Mouse (Mus musculus): ENCODE results near the gene Tmem217. TPM values are rescaled to one million over a fixed set of nuclear protein-coding genes. Genes with fewer than 3 reads are reported as not detected.
"Not testable (repeated sequence)": the region's sequence is repeated elsewhere in the genome, so short reads cannot be mapped to it uniquely, and the experiment has no call there.

Gene Tmem217
- polyA plus RNA-seq, 1 experiment from 2014 or later = 1.2 TPM

- H3K9ac ChIP-seq; H3K27ac ChIP-seq; H3K4me2 ChIP-seq; H3K9me3 ChIP-seq (replicated peaks); H3K4me1 ChIP-seq; H3K36me3 ChIP-seq; H3K4me3 ChIP-seq (replicated peaks); ATAC-seq (replicated peaks; ENCODE audit: low FRiP score); H3K27me3 ChIP-seq: not testable (repeated sequence)
- 89% methylated on average over 5 of the region's 5 CpGs for WGBS
Measured at GRCm38 (mm10) chr17:29518665-29519064, 33.5 kb downstream of the Tmem217 start.

- 2% methylated on average over 11 of the region's 11 CpGs for WGBS
- Histone ChIP-seq H3K9me3 (replicated peaks) (no peaks in the 10 kb centered on the region), H3K36me3 (no peaks in the 10 kb centered on the region), H3K27me3 (no peaks in the 10 kb centered on the region), H3K9ac (no peak overlapping the region), H3K4me2 (no peak overlapping the region), H3K4me3 (replicated peaks) (no peak overlapping the region), H3K27ac (no peak overlapping the region), H3K4me1 (peaks cover 9% of the 10 kb centered on the region; the same call in 1 of the 2 replicates)
- ATAC-seq (replicated peaks; ENCODE audit: low FRiP score) = peak; percentile 34; the same call in 1 of the 2 replicates
Measured at GRCm38 (mm10) chr17:29514435-29514834, 37.8 kb downstream of the Tmem217 start.

- no peak overlapping the region for H3K4me3 ChIP-seq (replicated peaks)
- no peak overlapping the region for H3K27ac ChIP-seq
- no peaks in the 10 kb centered on the region for H3K27me3 ChIP-seq
- peak; percentile 70 for ATAC-seq (replicated peaks; ENCODE audit: low FRiP score)
- 28% methylated on average over 13 of the region's 13 CpGs for WGBS
- H3K9me3 ChIP-seq (replicated peaks) = no peaks in the 10 kb centered on the region
- no peaks in the 10 kb centered on the region for H3K36me3 ChIP-seq
- H3K9ac ChIP-seq = no peak overlapping the region
- peaks cover 9% of the 10 kb centered on the region; the same call in 1 of the 2 replicates for H3K4me1 ChIP-seq
- no peak overlapping the region for H3K4me2 ChIP-seq
Measured at GRCm38 (mm10) chr17:29513044-29513730, 39.0 kb downstream of the Tmem217 start.

GRCm38 (mm10) chr17:29510691-29511090 is 41.5 kb downstream of the Tmem217 start:
- no peak for ATAC-seq (replicated peaks; ENCODE audit: low FRiP score)
- no peaks in the 10 kb centered on the region for H3K27me3 ChIP-seq
- no peaks in the 10 kb centered on the region for H3K36me3 ChIP-seq
- no peak overlapping the region for H3K27ac ChIP-seq
- no peaks in the 10 kb centered on the region for H3K9me3 ChIP-seq (replicated peaks)
- 54% methylated on average over 8 of the region's 8 CpGs for WGBS
- no peak overlapping the region for H3K9ac ChIP-seq
- peaks cover 9% of the 10 kb centered on the region; the same call in 1 of the 2 replicates for H3K4me1 ChIP-seq
- H3K4me3 ChIP-seq (replicated peaks) = no peak overlapping the region
- H3K4me2 ChIP-seq = no peak overlapping the region

GRCm38 (mm10) chr17:29508927-29509608 is 43.1 kb downstream of the Tmem217 start:
- no peak overlapping the region for H3K9ac ChIP-seq
- H3K27me3 ChIP-seq = no peaks in the 10 kb centered on the region
- no peak overlapping the region for H3K4me3 ChIP-seq (replicated peaks)
- H3K36me3 ChIP-seq = no peaks in the 10 kb centered on the region
- peaks cover 6% of the 10 kb centered on the region; the same call in 1 of the 2 replicates for H3K4me1 ChIP-seq
- no peak overlapping the region for H3K27ac ChIP-seq
- H3K4me2 ChIP-seq = no peak overlapping the region
- no peak for ATAC-seq (replicated peaks; ENCODE audit: low FRiP score)
- WGBS = 79% methylated on average over 12 of the region's 12 CpGs
- no peaks in the 10 kb centered on the region for H3K9me3 ChIP-seq (replicated peaks)

GRCm38 (mm10) chr17:29503700-29504099 is 48.5 kb downstream of the Tmem217 start:
- Histone ChIP-seq H3K4me3 (replicated peaks) (no peak overlapping the region), H3K4me1 (peaks cover 12% of the 10 kb centered on the region), H3K9me3 (replicated peaks) (no peaks in the 10 kb centered on the region), H3K27ac (no peak overlapping the region), H3K27me3 (no peaks in the 10 kb centered on the region), H3K4me2 (no peak overlapping the region; the same call in 1 of the 2 replicates), H3K36me3 (no peaks in the 10 kb centered on the region), H3K9ac (no peak overlapping the region)
- WGBS = 81% methylated on average over 5 of the region's 5 CpGs
- ATAC-seq (replicated peaks; ENCODE audit: low FRiP score) = no peak

- Histone ChIP-seq H3K9ac (peak overlapping the region; percentile 11; the same call in 1 of the 2 replicates), H3K27ac (peak overlapping the region; percentile 33; the same call in 1 of the 2 replicates)
Measured at GRCm38 (mm10) chr17:29502669-29503665, 49.2 kb downstream of the Tmem217 start.

GRCm38 (mm10) chr17:29502005-29502668 is 50.0 kb downstream of the Tmem217 start:
- peak overlapping the region; percentile 55 for H3K4me2 ChIP-seq
- no peak for ATAC-seq (replicated peaks; ENCODE audit: low FRiP score)
- H3K4me1 ChIP-seq = peaks cover 14% of the 10 kb centered on the region
- 66% methylated on average over 7 of the region's 7 CpGs for WGBS
- 0 out of 2 replicates have a peak overlapping the region, but pooled peaks have one; percentile 33 for H3K27ac ChIP-seq
- no peaks in the 10 kb centered on the region for H3K36me3 ChIP-seq
- H3K9ac ChIP-seq = no peak overlapping the region
- H3K27me3 ChIP-seq = no peaks in the 10 kb centered on the region
- no peaks in the 10 kb centered on the region for H3K9me3 ChIP-seq (replicated peaks)
- H3K4me3 ChIP-seq (replicated peaks) = no peak overlapping the region

More at GRCm38 (mm10) chr17:29502669-29503665, 49.2 kb downstream of the Tmem217 start:
- Histone ChIP-seq H3K4me1 (peaks cover 13% of the 10 kb centered on the region), H3K4me2 (peak overlapping the region; percentile 55), H3K27me3 (no peaks in the 10 kb centered on the region), H3K36me3 (no peaks in the 10 kb centered on the region), H3K9me3 (replicated peaks) (no peaks in the 10 kb centered on the region), H3K4me3 (replicated peaks) (peak overlapping the region; percentile 21)
- WGBS = 12% methylated on average over 32 of the region's 32 CpGs
- ATAC-seq (replicated peaks; ENCODE audit: low FRiP score) = no peak

GRCm38 (mm10) chr17:29500802-29501469 is 51.2 kb downstream of the Tmem217 start:
- ATAC-seq (replicated peaks; ENCODE audit: low FRiP score) = peak; percentile 56; the same call in 1 of the 2 replicates
- no peak overlapping the region for H3K9ac ChIP-seq
- no peaks in the 10 kb centered on the region for H3K9me3 ChIP-seq (replicated peaks)
- 65% methylated on average over 17 of the region's 17 CpGs for WGBS
- no peaks in the 10 kb centered on the region for H3K27me3 ChIP-seq
- peaks cover 14% of the 10 kb centered on the region for H3K4me1 ChIP-seq
- H3K36me3 ChIP-seq = peaks cover 3% of the 10 kb centered on the region; the same call in 1 of the 2 replicates
- no peak overlapping the region for H3K4me2 ChIP-seq
- no peak overlapping the region for H3K4me3 ChIP-seq (replicated peaks)
- no peak overlapping the region for H3K27ac ChIP-seq

GRCm38 (mm10) chr17:29500243-29500740 is 51.9 kb downstream of the Tmem217 start:
- Histone ChIP-seq H3K27ac (no peak overlapping the region), H3K9me3 (replicated peaks) (no peaks in the 10 kb centered on the region), H3K36me3 (peaks cover 5% of the 10 kb centered on the region; the same call in 1 of the 2 replicates), H3K9ac (no peak overlapping the region), H3K4me2 (no peak overlapping the region), H3K27me3 (no peaks in the 10 kb centered on the region), H3K4me3 (replicated peaks) (no peak overlapping the region), H3K4me1 (peaks cover 14% of the 10 kb centered on the region)
- no peak; the same call in 1 of the 2 replicates for ATAC-seq (replicated peaks; ENCODE audit: low FRiP score)
- WGBS = 74% methylated on average over 7 of the region's 7 CpGs

All from kidney, embryonic 15.5 days (tissue).